Mouse (Mus musculus): ENCODE measurements around the gene Fkbp1a. TPM values are rescaled to one million over a fixed set of nuclear protein-coding genes. Genes with fewer than 3 reads are reported as not detected.

Fkbp1a gene
- polyA plus RNA-seq (2014; fragmentation: Nextera tagmentation; extraction: Ambion mirVana), result 710 and 737 TPM in 2 replicates

DNA sequence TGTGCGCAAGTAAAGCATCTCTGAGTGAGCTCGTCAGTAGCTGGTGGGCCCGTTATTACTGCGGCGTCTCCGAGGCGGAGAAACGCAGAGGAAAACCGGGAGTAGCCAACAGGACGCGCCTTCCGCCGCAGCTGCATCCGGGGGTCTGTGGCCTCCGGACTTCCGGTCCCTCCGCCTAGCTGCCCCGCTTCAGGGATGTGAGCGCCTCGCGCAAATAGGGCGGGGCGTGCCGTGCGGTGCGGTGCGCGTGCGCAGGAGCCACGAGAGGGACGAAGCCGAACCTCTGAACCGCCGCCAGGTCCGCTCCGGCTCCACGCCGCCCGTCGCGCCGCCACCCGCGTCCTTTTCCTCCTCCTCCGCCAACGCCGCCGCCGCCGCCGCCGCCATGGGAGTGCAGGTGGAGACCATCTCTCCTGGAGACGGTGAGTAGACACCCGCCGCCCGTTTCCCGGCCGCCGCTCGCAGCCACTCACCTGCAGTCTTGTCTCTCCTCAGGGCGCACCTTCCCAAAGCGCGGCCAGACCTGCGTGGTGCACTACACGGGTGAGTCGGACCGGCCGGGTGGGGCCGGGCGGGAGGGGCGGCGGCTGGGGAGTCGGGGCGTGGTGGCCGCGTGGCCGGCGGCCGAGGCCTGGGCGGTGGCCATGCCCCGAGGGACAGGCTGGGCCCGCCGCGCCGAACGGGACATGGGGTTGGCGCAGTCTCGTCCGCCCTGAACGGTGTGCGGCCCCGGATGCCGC, at the start of gene Fkbp1a:
Gene Fkbp1a, plus strand, starts transcription at position 161 of the 740 bp plus-strand sequence.
- H3K27me3 ChIP-seq (replicated peaks; ENCODE audit: control insufficient read depth, insufficient read depth, low read length), result no peaks in the 10 kb centered on the region
- H3K9ac ChIP-seq (ENCODE audit: low read length), result peak within 1 kb of the TSS; percentile 98
- WGBS, result under 1% methylated on average over 66 of the region's 93 CpGs
- peak within 1 kb of the TSS; percentile 78 for H3K4me2 ChIP-seq (ENCODE audit: low read length)
- peak within 1 kb of the TSS; percentile 89 for H3K4me3 ChIP-seq (ENCODE audit: low read depth, low read length)
- peak within 1 kb of the TSS; percentile 92 for H3K27ac ChIP-seq (ENCODE audit: low read depth)
- DNase-seq (ENCODE audit: low spot score) (peak; percentile 97), ATAC-seq (replicated peaks; ENCODE audit: low FRiP score, low TSS enrichment, low read depth) (peak; percentile 97)
- H3K4me1 ChIP-seq (replicated peaks; ENCODE audit: control insufficient read depth, insufficient read depth, low read length), result peaks cover 24% of the 10 kb centered on the region
- H3K9me3 ChIP-seq (ENCODE audit: control insufficient read depth, low read length), result no peaks in the 10 kb centered on the region
- H3K36me3 ChIP-seq (ENCODE audit: control insufficient read depth, insufficient read depth, low read length), result peaks cover 37% of the 10 kb centered on the region

DNA sequence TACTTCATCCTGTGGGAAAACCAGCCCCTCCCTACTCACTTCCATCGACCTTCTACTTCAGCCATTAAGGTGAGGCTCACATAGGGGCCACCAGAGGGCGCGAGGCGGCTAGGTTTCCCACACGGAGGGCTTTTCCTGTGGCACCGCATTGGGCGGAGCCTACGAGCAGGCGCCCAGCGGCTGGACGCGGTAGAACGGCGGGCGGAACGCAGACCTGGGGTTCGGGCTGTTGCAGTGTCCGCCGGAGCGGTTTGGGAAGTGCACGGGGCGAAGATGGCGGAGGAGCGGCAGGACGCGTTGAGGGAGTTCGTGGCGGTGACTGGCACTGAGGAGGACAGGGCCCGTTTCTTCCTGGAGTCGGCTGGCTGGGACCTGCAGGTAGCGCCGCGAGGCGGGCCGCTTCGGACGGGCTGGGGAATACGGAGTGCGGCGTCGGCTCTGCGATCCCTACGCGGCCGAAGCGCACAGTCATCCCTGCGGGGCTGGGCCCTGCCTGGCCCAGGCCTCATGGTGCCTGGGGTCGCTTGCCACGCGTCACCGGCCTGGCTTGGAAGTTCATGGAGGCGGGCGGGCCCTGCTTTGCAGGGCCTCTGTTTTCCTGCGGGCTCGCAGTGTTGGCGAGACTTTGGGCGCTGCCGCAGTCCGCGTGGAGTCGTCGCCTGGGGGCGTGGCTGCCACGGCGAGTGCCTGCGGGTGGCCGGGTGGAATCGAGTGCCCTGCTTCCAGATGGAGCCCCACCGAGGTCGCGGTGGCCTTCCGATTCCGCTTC, 48.1 kb upstream of the Fkbp1a start, which contains the start of gene Nsfl1c:
Gene Nsfl1c, plus strand, starts transcription at position 148 of the 769 bp plus-strand sequence.
- ATAC-seq (replicated peaks; ENCODE audit: low FRiP score, low TSS enrichment, low read depth), result peak; percentile 100
- Histone ChIP-seq H3K9me3 (ENCODE audit: control insufficient read depth, low read length) (no peaks in the 10 kb centered on the region), H3K4me3 (ENCODE audit: low read depth, low read length) (peak within 1 kb of the TSS; percentile 95), H3K27ac (ENCODE audit: low read depth) (0 out of 2 replicates have a peak within 1 kb of the TSS, but pooled peaks have one; percentile 43), H3K36me3 (ENCODE audit: control insufficient read depth, insufficient read depth, low read length) (peaks cover 30% of the 10 kb centered on the region), H3K4me2 (ENCODE audit: low read length) (peak within 1 kb of the TSS; percentile 76), H3K9ac (ENCODE audit: low read length) (peak within 1 kb of the TSS; percentile 95), H3K27me3 (replicated peaks; ENCODE audit: control insufficient read depth, insufficient read depth, low read length) (no peaks in the 10 kb centered on the region), H3K4me1 (replicated peaks; ENCODE audit: control insufficient read depth, insufficient read depth, low read length) (no peaks in the 10 kb centered on the region)
- peak; percentile 99 for DNase-seq (ENCODE audit: low spot score)
- under 1% methylated on average over 71 of the region's 73 CpGs for WGBS

DNA sequence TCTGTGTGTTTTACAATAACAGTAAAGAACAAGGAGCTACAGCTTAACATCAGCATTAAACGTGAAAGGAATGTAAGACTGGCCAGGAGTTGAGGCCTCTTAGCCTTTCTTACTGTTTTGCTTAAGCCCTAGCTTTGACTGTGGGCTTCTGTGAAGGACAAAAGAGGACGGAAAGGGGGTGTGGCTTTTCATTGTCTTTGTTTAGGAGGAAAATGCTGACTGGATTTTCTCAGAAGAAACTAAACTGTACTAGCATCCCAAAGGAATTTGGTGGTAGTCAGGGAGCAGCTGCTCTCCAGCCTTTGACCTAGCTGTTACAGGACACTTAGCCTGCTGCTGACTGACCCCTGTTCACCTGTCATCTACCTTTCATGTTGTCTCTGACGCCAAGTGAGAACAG, 43.9 kb upstream of the Fkbp1a start:
- no peaks in the 10 kb centered on the region for H3K4me1 ChIP-seq (replicated peaks; ENCODE audit: control insufficient read depth, insufficient read depth, low read length)
- no peak overlapping the region for H3K4me2 ChIP-seq (ENCODE audit: low read length)
- 71% methylated on average over 3 of the region's 3 CpGs for WGBS
- no peaks in the 10 kb centered on the region for H3K9me3 ChIP-seq (ENCODE audit: control insufficient read depth, low read length)
- H3K27ac ChIP-seq (ENCODE audit: low read depth), result no peak overlapping the region
- H3K27me3 ChIP-seq (replicated peaks; ENCODE audit: control insufficient read depth, insufficient read depth, low read length), result no peaks in the 10 kb centered on the region
- H3K4me3 ChIP-seq (ENCODE audit: low read depth, low read length), result no peak overlapping the region
- H3K36me3 ChIP-seq (ENCODE audit: control insufficient read depth, insufficient read depth, low read length), result peaks cover 68% of the 10 kb centered on the region
- DNase-seq (ENCODE audit: low spot score) (no peak), ATAC-seq (replicated peaks; ENCODE audit: low FRiP score, low TSS enrichment, low read depth) (no peak)
- no peak overlapping the region for H3K9ac ChIP-seq (ENCODE audit: low read length)

DNA sequence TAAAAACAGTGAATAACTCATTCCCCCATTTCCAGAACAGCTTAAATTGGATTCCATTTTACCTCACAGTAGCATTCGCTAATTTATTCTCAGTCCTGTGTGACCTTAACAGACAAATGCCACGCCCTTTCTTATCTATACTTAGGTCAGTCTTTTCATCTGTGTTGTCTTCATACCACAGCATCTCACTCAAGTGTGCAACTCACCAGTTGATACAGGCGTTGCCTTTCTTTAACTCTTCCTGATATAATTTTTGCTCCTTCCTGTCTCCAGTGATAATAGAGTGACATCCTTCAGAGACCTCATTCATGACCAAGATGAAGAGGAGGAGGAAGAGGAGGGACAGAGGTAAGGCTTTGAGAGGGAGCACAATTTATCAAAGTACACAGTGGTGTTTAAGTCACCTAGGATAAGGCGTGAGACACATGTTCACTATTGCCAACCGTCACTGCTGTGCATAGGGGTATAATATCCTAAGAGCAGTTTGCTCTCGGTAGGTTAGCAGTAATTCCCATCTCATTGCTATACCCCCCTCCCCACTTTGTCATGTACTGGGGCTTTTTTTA, 41.8 kb upstream of the Fkbp1a start:
- peaks cover 89% of the 10 kb centered on the region for H3K36me3 ChIP-seq (ENCODE audit: control insufficient read depth, insufficient read depth, low read length)

DNA sequence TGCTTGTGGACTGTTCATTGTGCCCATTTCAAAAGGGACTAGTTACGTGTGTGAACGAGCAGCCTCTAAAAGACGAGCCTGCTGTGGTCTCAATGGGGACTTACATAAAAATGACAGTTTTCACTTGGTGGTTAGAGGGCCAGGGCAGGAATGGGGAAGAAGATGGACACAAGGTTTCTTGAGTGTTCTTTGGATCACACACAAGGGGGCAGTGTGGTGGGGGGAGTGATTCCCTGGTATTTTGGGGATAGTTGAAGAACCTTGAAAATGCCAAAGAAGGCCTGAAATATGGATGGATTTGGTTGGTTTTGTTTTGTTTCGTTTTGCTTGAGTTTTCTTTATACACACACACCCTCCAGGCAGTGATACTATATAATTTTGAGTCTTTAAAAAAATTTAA, 38.1 kb upstream of the Fkbp1a start:
- Histone ChIP-seq H3K27ac (ENCODE audit: low read depth) (no peak overlapping the region), H3K4me1 (replicated peaks; ENCODE audit: control insufficient read depth, insufficient read depth, low read length) (no peaks in the 10 kb centered on the region), H3K4me2 (ENCODE audit: low read length) (no peak overlapping the region), H3K9ac (ENCODE audit: low read length) (no peak overlapping the region), H3K36me3 (ENCODE audit: control insufficient read depth, insufficient read depth, low read length) (peaks cover 90% of the 10 kb centered on the region), H3K4me3 (ENCODE audit: low read depth, low read length) (no peak overlapping the region), H3K27me3 (replicated peaks; ENCODE audit: control insufficient read depth, insufficient read depth, low read length) (no peaks in the 10 kb centered on the region), H3K9me3 (ENCODE audit: control insufficient read depth, low read length) (no peaks in the 10 kb centered on the region)
- 94% methylated on average over 4 of the region's 4 CpGs for WGBS
- DNase-seq (ENCODE audit: low spot score) (no peak), ATAC-seq (replicated peaks; ENCODE audit: low FRiP score, low TSS enrichment, low read depth) (no peak)

More for the DNA sequence above, 41.8 kb upstream of the Fkbp1a start:
- WGBS, result 92% methylated on average over 6 of the region's 6 CpGs
- no peak overlapping the region for H3K4me3 ChIP-seq (ENCODE audit: low read depth, low read length)
- no peak overlapping the region for H3K27ac ChIP-seq (ENCODE audit: low read depth)
- H3K27me3 ChIP-seq (replicated peaks; ENCODE audit: control insufficient read depth, insufficient read depth, low read length), result no peaks in the 10 kb centered on the region
- no peak for ATAC-seq (replicated peaks; ENCODE audit: low FRiP score, low TSS enrichment, low read depth)
- no peaks in the 10 kb centered on the region for H3K4me1 ChIP-seq (replicated peaks; ENCODE audit: control insufficient read depth, insufficient read depth, low read length)
- no peak overlapping the region for H3K9ac ChIP-seq (ENCODE audit: low read length)
- H3K9me3 ChIP-seq (ENCODE audit: control insufficient read depth, low read length), result no peaks in the 10 kb centered on the region
- H3K4me2 ChIP-seq (ENCODE audit: low read length), result no peak overlapping the region
- DNase-seq (ENCODE audit: low spot score), result no peak

DNA sequence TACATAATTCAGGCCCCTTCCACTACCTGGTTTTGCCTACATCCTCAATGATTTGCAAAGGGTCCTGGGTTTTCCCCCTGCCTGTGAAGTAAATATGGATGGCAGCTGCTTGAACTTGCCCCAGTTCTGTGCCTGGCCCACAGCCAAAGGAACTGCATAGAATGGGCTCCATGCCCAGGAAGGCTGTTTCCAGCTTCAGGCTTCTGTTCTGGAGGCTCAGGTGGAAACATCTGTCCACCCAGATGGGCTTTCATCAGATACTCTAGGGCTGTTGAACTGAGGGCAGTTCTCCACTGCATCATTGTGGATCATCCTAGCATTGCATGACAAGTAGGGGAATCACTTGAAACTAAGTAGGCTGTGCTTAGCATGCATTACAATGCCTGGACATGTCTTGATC, 30.1 kb upstream of the Fkbp1a start:
- ATAC-seq (replicated peaks; ENCODE audit: low FRiP score, low TSS enrichment, low read depth) (no peak), DNase-seq (ENCODE audit: low spot score) (no peak)
- Histone ChIP-seq H3K27ac (ENCODE audit: low read depth) (no peak overlapping the region), H3K9ac (ENCODE audit: low read length) (no peak overlapping the region), H3K4me1 (replicated peaks; ENCODE audit: control insufficient read depth, insufficient read depth, low read length) (no peaks in the 10 kb centered on the region), H3K9me3 (ENCODE audit: control insufficient read depth, low read length) (no peaks in the 10 kb centered on the region), H3K36me3 (ENCODE audit: control insufficient read depth, insufficient read depth, low read length) (peaks cover 84% of the 10 kb centered on the region), H3K4me2 (ENCODE audit: low read length) (no peak overlapping the region), H3K27me3 (replicated peaks; ENCODE audit: control insufficient read depth, insufficient read depth, low read length) (no peaks in the 10 kb centered on the region), H3K4me3 (ENCODE audit: low read depth, low read length) (no peak overlapping the region)

DNA sequence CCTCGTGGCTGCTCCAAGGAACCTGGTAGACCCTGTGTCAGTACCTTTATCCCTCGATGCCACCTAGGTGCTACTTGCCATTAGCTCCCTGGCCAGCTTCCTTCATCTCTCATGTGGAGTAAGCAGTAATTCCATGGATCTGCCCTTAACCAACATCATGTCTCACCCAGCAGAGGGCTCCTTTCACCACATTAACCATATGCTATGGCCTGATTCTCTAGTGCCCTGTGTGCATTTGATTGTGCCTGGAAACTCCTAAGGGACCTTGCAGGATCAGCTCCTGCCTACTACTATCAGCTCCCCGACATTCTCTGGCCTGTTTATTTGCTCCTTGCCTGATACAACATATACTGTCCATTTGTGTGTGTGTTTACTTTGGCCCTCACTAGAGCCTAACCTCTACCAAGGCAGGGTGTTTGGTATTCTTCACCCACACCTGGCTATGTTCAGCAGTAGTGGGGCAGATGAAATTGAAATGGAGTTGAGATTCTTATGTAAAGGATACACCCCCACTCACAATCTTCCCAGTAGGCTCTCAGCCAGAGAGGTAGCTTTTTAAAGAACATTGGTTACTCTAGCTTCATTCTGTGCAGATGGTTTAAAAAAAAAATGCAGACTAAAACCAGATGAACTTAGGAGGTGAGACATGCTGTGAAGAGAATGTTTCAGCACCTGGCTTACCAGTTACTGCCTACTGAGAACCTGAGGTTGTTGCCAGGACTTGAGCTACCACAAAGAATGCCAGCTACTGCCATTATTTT, 28.6 kb upstream of the Fkbp1a start:
- WGBS, result 80% methylated on average over 3 of the region's 3 CpGs
- H3K4me1 ChIP-seq (replicated peaks; ENCODE audit: control insufficient read depth, insufficient read depth, low read length), result no peaks in the 10 kb centered on the region
- H3K36me3 ChIP-seq (ENCODE audit: control insufficient read depth, insufficient read depth, low read length), result peaks cover 76% of the 10 kb centered on the region
- DNase-seq (ENCODE audit: low spot score) (no peak), ATAC-seq (replicated peaks; ENCODE audit: low FRiP score, low TSS enrichment, low read depth) (no peak)
- no peak overlapping the region for H3K4me3 ChIP-seq (ENCODE audit: low read depth, low read length)
- H3K27ac ChIP-seq (ENCODE audit: low read depth), result no peak overlapping the region
- H3K27me3 ChIP-seq (replicated peaks; ENCODE audit: control insufficient read depth, insufficient read depth, low read length), result no peaks in the 10 kb centered on the region
- H3K4me2 ChIP-seq (ENCODE audit: low read length), result no peak overlapping the region
- no peak overlapping the region for H3K9ac ChIP-seq (ENCODE audit: low read length)
- no peaks in the 10 kb centered on the region for H3K9me3 ChIP-seq (ENCODE audit: control insufficient read depth, low read length)

DNA sequence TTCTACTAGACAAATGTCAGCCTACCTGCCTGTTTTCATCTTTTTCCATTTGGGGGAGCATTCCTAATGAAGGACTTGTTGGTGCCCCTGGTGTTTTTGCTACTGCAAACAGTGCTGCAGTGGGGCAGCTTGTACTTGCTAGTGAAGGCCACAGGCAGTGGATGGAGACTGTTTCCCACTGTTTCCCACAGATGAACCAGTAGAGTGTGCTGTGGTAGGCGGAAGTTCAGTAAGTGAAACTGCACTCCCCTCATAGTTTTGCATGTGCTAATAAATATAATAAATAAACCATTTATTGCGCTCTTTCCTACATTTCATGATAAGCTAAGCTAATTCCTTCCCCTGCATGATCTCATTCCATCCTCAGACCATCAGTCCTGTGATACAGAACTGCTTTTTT, 23.3 kb upstream of the Fkbp1a start:
- no peak for ATAC-seq (replicated peaks; ENCODE audit: low FRiP score, low TSS enrichment, low read depth)
- H3K9me3 ChIP-seq (ENCODE audit: control insufficient read depth, low read length), result no peaks in the 10 kb centered on the region
- no peaks in the 10 kb centered on the region for H3K27me3 ChIP-seq (replicated peaks; ENCODE audit: control insufficient read depth, insufficient read depth, low read length)
- H3K4me3 ChIP-seq (ENCODE audit: low read depth, low read length), result no peak overlapping the region
- no peak overlapping the region for H3K4me2 ChIP-seq (ENCODE audit: low read length)
- 87% methylated on average over 2 of the region's 2 CpGs for WGBS
- H3K27ac ChIP-seq (ENCODE audit: low read depth), result no peak overlapping the region
- H3K4me1 ChIP-seq (replicated peaks; ENCODE audit: control insufficient read depth, insufficient read depth, low read length), result no peaks in the 10 kb centered on the region
- H3K36me3 ChIP-seq (ENCODE audit: control insufficient read depth, insufficient read depth, low read length), result peaks cover 42% of the 10 kb centered on the region
- H3K9ac ChIP-seq (ENCODE audit: low read length), result no peak overlapping the region
- DNase-seq (ENCODE audit: low spot score), result no peak

Data from intestine, embryonic 14.5 days (tissue).